Mouse (Mus musculus) stomach, postnatal 0 days (tissue): ENCODE results near the gene Trim15. TPM values are rescaled to one million over a fixed set of nuclear protein-coding genes. Genes with fewer than 3 reads are reported as not detected.
"Not testable (repeated sequence)": the region's sequence is repeated elsewhere in the genome, so short reads cannot be mapped to it uniquely, and the experiment has no call there.

Experiments
- ATAC-seq: fragments of 200-750 bp; cut with Nextera tagmentation; 2 replicates; pipeline ENCODE4 v1.8.0; 2017; ENCODE audit not compliant: low FRiP score, low TSS enrichment
- DNase-seq: peaks from one replicate; pipeline ENCODE4 v3.0.0-alpha.2; 2016; ENCODE audit warnings: low spot score
- H3K27ac ChIP-seq: fragments of 300-500 bp; sonication (generic); replicated peaks from 2 replicates; pipeline ENCODE4 v1.5.1; 2014; ENCODE audit warnings: mild to moderate bottlenecking, control low read depth
- H3K27me3 ChIP-seq: fragments of 300-500 bp; sonication (generic); 2 replicates; pipeline ENCODE4 v1.6.1; 2014; ENCODE audit warnings: low read length; ENCODE audit not compliant: control insufficient read depth, insufficient read depth
- H3K36me3 ChIP-seq: fragments of 300-500 bp; sonication (generic); 2 replicates; pipeline ENCODE4 v1.6.1; 2014; ENCODE audit warnings: low read length, mixed read lengths; ENCODE audit not compliant: control insufficient read depth, insufficient read depth
- H3K4me1 ChIP-seq: fragments of 300-500 bp; sonication (generic); replicated peaks from 2 replicates; pipeline ENCODE4 v1.6.1; 2014; ENCODE audit warnings: antibody characterized with exemption; ENCODE audit not compliant: control insufficient read depth, insufficient read depth
- H3K4me2 ChIP-seq: fragments of 300-500 bp; sonication (generic); replicated peaks from 2 replicates; pipeline ENCODE4 v1.6.1; 2014; ENCODE audit warnings: low read depth, mild to moderate bottlenecking, control low read depth, moderate library complexity
- H3K4me3 ChIP-seq: fragments of 300-500 bp; sonication (generic); 2 replicates; pipeline ENCODE4 v1.5.1; 2014; ENCODE audit warnings: low read depth, low read length, control low read depth
- H3K9ac ChIP-seq: fragments of 300-500 bp; sonication (generic); 2 replicates; pipeline ENCODE4 v1.6.1; 2014; ENCODE audit warnings: mild to moderate bottlenecking, low read length, control low read depth, mixed read lengths
- H3K9me3 ChIP-seq: fragments of 300-500 bp; sonication (generic); 2 replicates; pipeline ENCODE4 v1.6.1; 2016; ENCODE audit warnings: low read length; ENCODE audit not compliant: control insufficient read depth
- CTCF ChIP-seq: IDR thresholded peaks from 2 replicates; pipeline ENCODE4 v1.5.1; 2016; ENCODE audit warnings: antibody characterized with exemption, low read depth, mild to moderate bottlenecking, moderate library complexity
- EP300 ChIP-seq: optimal IDR thresholded peaks from 2 replicates; pipeline ENCODE3; 2016; ENCODE audit warnings: antibody characterized with exemption
- WGBS: fragments of 180-500 bp; shearing (Covaris S2); extraction: QIAGEN DNeasy Blood & Tissue Kit; methylation state at CpG from one replicate; pipeline ENCODE4 v1.1.7; 2014; 5-methylcytosine and 5-hydroxymethylcytosine counted together
- polyA plus RNA-seq: library from polyadenylated mRNA; unstranded; fragments of >200 nt; fragmentation: Nextera tagmentation; extraction: Ambion mirVana; gene quantifications from 2 replicates; pipeline ENCODE4 v1.2.1, GENCODE M21; 2015

The Trim15 gene
- polyA plus RNA-seq, 1 experiment from 2014 or later = 2.0 TPM

DNA sequence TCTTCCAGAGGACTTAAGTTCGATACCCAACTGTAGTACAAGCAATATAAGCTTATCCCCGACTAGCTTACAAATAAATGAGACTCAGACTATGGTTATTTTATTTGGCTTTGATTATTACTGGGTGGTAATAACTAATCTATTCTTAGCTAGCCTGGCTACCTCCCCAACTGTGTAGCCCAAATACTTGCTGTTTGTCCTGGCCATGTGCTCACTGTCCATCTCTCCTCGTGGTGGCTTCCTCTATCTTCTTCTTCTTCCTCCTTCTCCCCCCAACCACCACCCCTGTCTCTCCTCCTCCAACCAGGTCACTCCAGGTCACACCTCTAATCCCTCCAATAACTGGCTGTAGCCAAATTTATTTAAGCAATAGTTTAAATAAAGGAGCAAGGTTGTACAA lies 36.5 kb downstream of the Trim15 start:
- TF ChIP-seq EP300 = no peak
- no peak for TF ChIP-seq CTCF
- 73% methylated on average over 3 of the region's 3 CpGs for WGBS

DNA sequence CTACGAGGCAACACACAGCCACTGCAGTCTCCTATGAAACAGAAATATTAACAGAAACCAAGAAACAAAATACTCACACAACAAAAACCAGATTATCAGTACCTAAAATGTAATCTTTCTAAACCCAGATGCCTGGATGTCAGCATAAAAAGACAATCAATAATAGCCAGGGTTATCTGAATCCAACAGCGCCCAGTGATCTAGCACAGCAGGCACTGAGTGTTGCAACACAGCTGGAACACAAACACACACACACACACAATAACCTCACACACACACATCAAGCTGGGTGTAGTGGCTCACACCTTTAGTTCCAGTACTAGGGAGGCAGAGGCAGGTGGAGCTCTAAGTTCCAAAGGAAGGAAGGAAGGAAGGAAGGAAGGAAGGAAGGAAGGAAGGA lies 38.5 kb downstream of the Trim15 start:
- H3K4me3 ChIP-seq = no peak overlapping the region
- no peak for ATAC-seq
- H3K36me3 ChIP-seq = no peaks in the 10 kb centered on the region
- H3K27me3 ChIP-seq = no peaks in the 10 kb centered on the region
- H3K9me3 ChIP-seq = no peaks in the 10 kb centered on the region
- no peaks in the 10 kb centered on the region for H3K4me1 ChIP-seq
- H3K4me2 ChIP-seq = no peak overlapping the region
- no peak for DNase-seq
- no peak overlapping the region for H3K9ac ChIP-seq
- H3K27ac ChIP-seq = no peak overlapping the region
- 81% methylated on average over 2 of the region's 2 CpGs for WGBS
- TF ChIP-seq CTCF (no peak), EP300 (no peak)

More for the DNA sequence above, 36.5 kb downstream of the Trim15 start:
- H3K27me3 ChIP-seq = no peaks in the 10 kb centered on the region
- no peaks in the 10 kb centered on the region for H3K36me3 ChIP-seq
- no peak overlapping the region for H3K9ac ChIP-seq
- H3K9me3 ChIP-seq = no peaks in the 10 kb centered on the region
- H3K27ac ChIP-seq = no peak overlapping the region
- H3K4me3 ChIP-seq = no peak overlapping the region
- no peaks in the 10 kb centered on the region for H3K4me1 ChIP-seq
- H3K4me2 ChIP-seq = no peak overlapping the region
- DNase-seq = no peak
- ATAC-seq = no peak

DNA sequence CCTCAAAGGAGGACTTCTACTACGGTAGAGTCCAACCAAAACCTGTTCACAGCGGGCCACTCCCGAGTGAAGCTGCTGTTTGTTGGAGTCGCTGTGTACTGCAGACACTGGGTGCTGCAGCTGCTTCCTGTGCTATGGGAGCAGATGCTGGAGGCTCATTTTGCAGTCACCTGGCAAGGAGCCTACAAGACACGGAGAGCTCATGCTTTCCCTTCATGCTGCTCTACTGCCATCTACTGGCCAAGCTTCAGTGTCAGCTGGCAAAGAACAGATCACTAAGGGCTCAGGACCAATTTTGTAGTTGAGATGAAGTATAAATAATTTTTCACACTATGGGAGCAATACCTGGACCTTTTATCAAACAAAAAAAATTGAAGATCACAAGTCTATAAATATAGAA lies 41.0 kb downstream of the Trim15 start:
- not testable (repeated sequence) for H3K4me2 ChIP-seq, H3K36me3 ChIP-seq
- peak; percentile 85 for ATAC-seq

DNA sequence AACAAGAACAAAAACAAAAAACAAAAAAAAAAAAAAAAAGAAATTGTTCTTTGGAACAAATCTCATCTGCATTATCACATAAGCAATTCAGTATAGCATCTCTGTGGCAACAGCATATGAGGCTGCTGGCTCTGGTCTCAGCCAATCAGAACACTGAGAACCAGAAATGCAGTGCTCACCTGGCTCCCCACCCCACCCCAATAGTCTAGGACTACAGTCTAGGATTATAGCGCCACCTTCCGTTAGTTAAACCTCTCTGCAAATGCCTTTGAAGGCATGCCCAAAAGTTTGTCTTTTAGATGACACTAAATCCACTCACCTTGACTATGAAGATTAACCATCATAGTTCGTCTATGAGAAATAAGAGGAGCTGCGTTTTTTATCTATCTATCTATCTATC lies 41.5 kb downstream of the Trim15 start:
- H3K36me3 ChIP-seq = no peaks in the 10 kb centered on the region
- H3K9ac ChIP-seq = no peak overlapping the region
- ATAC-seq = peak; percentile 60; the same call in 1 of the 2 replicates
- no peak for DNase-seq
- H3K4me3 ChIP-seq = no peak overlapping the region
- no peak overlapping the region for H3K27ac ChIP-seq
- H3K27me3 ChIP-seq = no peaks in the 10 kb centered on the region
- TF ChIP-seq CTCF (peak; percentile 56), EP300 (no peak)
- H3K9me3 ChIP-seq = no peaks in the 10 kb centered on the region
- H3K4me2 ChIP-seq = no peak overlapping the region
- WGBS = 25% methylated on average over 4 of the region's 4 CpGs
- no peaks in the 10 kb centered on the region for H3K4me1 ChIP-seq

More for the DNA sequence above, 41.0 kb downstream of the Trim15 start:
- peak; percentile 85 for TF ChIP-seq CTCF
- not testable (repeated sequence) for H3K4me3 ChIP-seq, H3K27me3 ChIP-seq, H3K4me1 ChIP-seq, H3K9ac ChIP-seq, H3K27ac ChIP-seq, H3K9me3 ChIP-seq
- WGBS = 7% methylated on average over 5 of the region's 5 CpGs
- peak; percentile 82 for DNase-seq

DNA sequence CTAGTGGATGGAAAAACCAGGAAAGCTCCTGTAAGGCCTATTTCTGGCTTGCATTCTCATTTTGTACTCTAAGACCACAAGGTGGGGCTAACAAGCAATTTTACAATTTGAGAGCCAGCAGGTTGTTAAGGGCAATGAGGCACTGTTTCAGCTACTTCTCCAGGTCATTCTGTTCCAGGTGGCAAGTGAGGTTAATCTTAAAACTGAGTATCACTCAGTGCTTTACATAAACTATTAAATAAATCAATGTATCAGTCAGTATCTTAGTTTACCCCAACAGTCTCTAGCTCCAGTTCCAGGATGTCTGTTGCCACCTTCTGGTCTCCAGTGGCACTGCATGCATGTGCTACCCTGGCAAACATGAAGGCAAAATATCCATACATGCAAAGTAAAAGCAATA lies 43.0 kb downstream of the Trim15 start:
- no peak overlapping the region for H3K4me3 ChIP-seq
- no peaks in the 10 kb centered on the region for H3K4me1 ChIP-seq
- TF ChIP-seq EP300 = no peak
- TF ChIP-seq CTCF = peak; percentile 83
- H3K9ac ChIP-seq = no peak overlapping the region
- no peaks in the 10 kb centered on the region for H3K27me3 ChIP-seq
- no peaks in the 10 kb centered on the region for H3K36me3 ChIP-seq
- no peak overlapping the region for H3K4me2 ChIP-seq
- DNase-seq (peak; percentile 72), ATAC-seq (peak; percentile 17; the same call in 1 of the 2 replicates)
- H3K9me3 ChIP-seq = no peaks in the 10 kb centered on the region
- no peak overlapping the region for H3K27ac ChIP-seq

DNA sequence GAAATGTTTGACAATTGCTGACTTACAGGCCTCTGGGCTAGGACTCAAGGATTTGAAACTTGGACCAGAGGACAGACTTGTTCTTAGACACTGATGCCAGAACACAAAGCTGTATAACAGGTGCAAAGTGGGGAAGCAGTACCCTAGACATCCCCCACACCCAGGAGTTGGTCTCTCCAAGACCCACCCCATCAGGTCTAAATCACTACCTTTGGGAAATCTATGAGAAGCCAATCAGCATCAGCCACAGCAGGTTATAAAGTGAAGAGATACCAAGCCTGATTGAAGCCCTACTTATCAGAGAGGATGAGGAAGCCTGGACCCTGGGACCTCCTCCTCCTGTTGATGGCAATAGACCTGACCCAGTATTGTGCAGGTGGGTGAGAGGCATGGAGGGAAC lies 55.1 kb downstream of the Trim15 start, which contains the start of gene H2-M10.6:
TSS of gene H2-M10.6 (plus strand) at position 301 of the 400 bp plus-strand sequence.
- Histone ChIP-seq H3K9me3 (no peaks in the 10 kb centered on the region), H3K27ac (no peak within 1 kb of the TSS), H3K4me1 (no peaks in the 10 kb centered on the region), H3K36me3 (no peaks in the 10 kb centered on the region), H3K4me3 (no peak within 1 kb of the TSS), H3K4me2 (no peak within 1 kb of the TSS), H3K27me3 (no peaks in the 10 kb centered on the region), H3K9ac (no peak within 1 kb of the TSS)
- DNase-seq = no peak
- ATAC-seq = no peak
- TF ChIP-seq EP300 (no peak), CTCF (no peak)

Other genes starting within 250 kb of the Trim15 start
- not detected in 2 replicates for gene H2-M9, start 224.5 kb downstream of the Trim15 start, polyA plus RNA-seq
- not detected in 2 replicates for gene H2-M1, start 195.0 kb downstream of the Trim15 start, polyA plus RNA-seq
- gene H2-M10.5, start 94.3 kb downstream of the Trim15 start, polyA plus RNA-seq = not detected in 2 replicates
- gene H2-M10.6, start 55.0 kb downstream of the Trim15 start, polyA plus RNA-seq = not detected in 2 replicates
- 22.9 and 24.0 TPM in 2 replicates for gene Trim26, start 30.1 kb downstream of the Trim15 start, polyA plus RNA-seq
- gene Trim10, start 2.4 kb upstream of the Trim15 start, polyA plus RNA-seq = 0.28 and 0.32 TPM in 2 replicates
- gene Trim40, start 22.9 kb upstream of the Trim15 start, polyA plus RNA-seq = 0.80 and 1.0 TPM in 2 replicates
- gene Trim31, start 30.9 kb upstream of the Trim15 start, polyA plus RNA-seq = 1.4 and 1.8 TPM in 2 replicates
- 48.9 and 53.1 TPM in 2 replicates for gene Rnf39, start 75.7 kb upstream of the Trim15 start, polyA plus RNA-seq
- 77.9 and 79.7 TPM in 2 replicates for gene Ppp1r11, start 84.5 kb upstream of the Trim15 start, polyA plus RNA-seq
- gene Znrd1, start 91.3 kb upstream of the Trim15 start, polyA plus RNA-seq = 49.4 and 58.6 TPM in 2 replicates
- 4.5 and 5.2 TPM in 2 replicates for gene Znrd1as, start 91.4 kb upstream of the Trim15 start, polyA plus RNA-seq
- not detected in 2 replicates for gene 2410137M14Rik, start 114.0 kb upstream of the Trim15 start, polyA plus RNA-seq
- gene H2-M5, start 122.3 kb upstream of the Trim15 start, polyA plus RNA-seq = 0.05 and 0.08 TPM in 2 replicates
- gene Zfp57, start 134.0 kb upstream of the Trim15 start, polyA plus RNA-seq = 9.9 and 10.0 TPM in 2 replicates
- gene Mog, start 156.2 kb upstream of the Trim15 start, polyA plus RNA-seq = 0.08 TPM in 1 of 2 replicates, not detected in the other
- 3.8 and 4.3 TPM in 2 replicates for gene Gabbr1, start 178.8 kb upstream of the Trim15 start, polyA plus RNA-seq
- not detected in 2 replicates for gene Olfr90, start 221.3 kb upstream of the Trim15 start, polyA plus RNA-seq
- gene Olfr91, start 231.1 kb upstream of the Trim15 start, polyA plus RNA-seq = not detected in 2 replicates